Mouse (Mus musculus) embryonic facial prominence, embryonic 15.5 days (tissue): Measurements from ENCODE around the gene Pds5b. TPM values are rescaled to one million over a fixed set of nuclear protein-coding genes. Genes with fewer than 3 reads are reported as not detected.

Experiments
- ATAC-seq: fragments of 200-750 bp; cut with Nextera tagmentation; 2 replicates; pipeline ENCODE4 v1.8.0; 2017; ENCODE audit warnings: low read depth, moderate TSS enrichment; ENCODE audit not compliant: insufficient number of reproducible peaks, low FRiP score, low TSS enrichment
- H3K27ac ChIP-seq: fragments of 300-500 bp; sonication (generic); replicated peaks from 2 replicates; pipeline ENCODE4 v1.5.1; 2015; ENCODE audit warnings: mild to moderate bottlenecking, inconsistent platforms
- H3K27me3 ChIP-seq: fragments of 300-500 bp; sonication (generic); 2 replicates; pipeline ENCODE4 v1.6.1; 2015; ENCODE audit warnings: inconsistent platforms
- H3K36me3 ChIP-seq: fragments of 300-500 bp; sonication (generic); 2 replicates; pipeline ENCODE4 v1.6.1; 2015; ENCODE audit warnings: mild to moderate bottlenecking, inconsistent platforms
- H3K4me1 ChIP-seq: fragments of 300-500 bp; sonication (generic); 2 replicates; pipeline ENCODE4 v1.6.1; 2015; ENCODE audit warnings: inconsistent platforms
- H3K4me2 ChIP-seq: fragments of 300-500 bp; sonication (generic); replicated peaks from 2 replicates; pipeline ENCODE4 v1.6.1; 2015; ENCODE audit warnings: mild to moderate bottlenecking, inconsistent platforms
- H3K4me3 ChIP-seq: fragments of 300-500 bp; sonication (generic); replicated peaks from 2 replicates; pipeline ENCODE4 v1.5.1; 2015; ENCODE audit warnings: mild to moderate bottlenecking, inconsistent platforms
- H3K9ac ChIP-seq: fragments of 300-500 bp; sonication (generic); 2 replicates; pipeline ENCODE4 v1.6.1; 2015; ENCODE audit warnings: inconsistent platforms
- H3K9me3 ChIP-seq: fragments of 300-500 bp; sonication (generic); replicated peaks from 2 replicates; pipeline ENCODE4 v1.6.1; 2016; ENCODE audit warnings: inconsistent platforms
- WGBS: fragments of 180-500 bp; shearing (Covaris S2); methylation state at CpG from one replicate; pipeline ENCODE4 v1.1.7; 2015; 5-methylcytosine and 5-hydroxymethylcytosine counted together
- polyA plus RNA-seq: library from polyadenylated mRNA; unstranded; fragments of >200 nt; fragmentation: Nextera tagmentation; extraction: Ambion mirVana; gene quantifications from 2 replicates; pipeline ENCODE4 v1.2.1, GENCODE M21; 2015

The Pds5b gene
- polyA plus RNA-seq, 1 experiment from 2014 or later, result 25.6 TPM

DNA sequence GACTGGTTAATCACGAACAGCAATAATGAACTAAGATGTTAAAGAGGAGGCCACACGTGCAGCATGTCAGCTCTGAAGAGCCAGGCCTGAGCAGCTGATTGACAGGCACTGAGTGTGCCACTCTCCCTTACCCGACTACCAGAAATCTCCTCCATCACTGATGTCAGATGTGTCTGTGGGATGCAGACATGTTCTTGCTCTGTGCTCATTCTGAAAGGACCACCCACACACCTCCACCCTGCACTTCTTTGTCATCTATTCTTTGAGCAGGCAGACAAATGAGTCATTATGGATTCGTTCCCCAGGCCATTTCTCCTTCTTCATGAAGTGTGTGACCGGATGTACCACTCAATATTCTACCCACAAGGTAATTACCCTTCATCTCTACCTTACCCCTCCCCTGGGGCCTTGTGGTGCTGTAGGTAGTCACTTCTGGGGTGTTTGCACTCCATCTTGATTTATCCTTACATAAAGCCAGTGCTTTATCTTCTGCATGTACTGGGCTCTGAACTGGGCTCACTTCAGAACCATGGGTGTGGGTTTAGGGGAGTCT is 186.2 kb downstream of the Pds5b start:
- no peak overlapping the region for H3K9ac ChIP-seq
- no peak overlapping the region for H3K4me2 ChIP-seq
- 49% methylated on average over 5 of the region's 5 CpGs for WGBS
- H3K4me1 ChIP-seq, result no peaks in the 10 kb centered on the region
- H3K27ac ChIP-seq, result no peak overlapping the region
- no peaks in the 10 kb centered on the region for H3K27me3 ChIP-seq
- H3K4me3 ChIP-seq, result no peak overlapping the region
- no peak for ATAC-seq
- H3K36me3 ChIP-seq, result no peaks in the 10 kb centered on the region
- H3K9me3 ChIP-seq, result no peaks in the 10 kb centered on the region

Other genes with a start within 250 kb of the Pds5b start
- gene Zar1l, start 155.6 kb upstream of the Pds5b start, polyA plus RNA-seq, result not detected in 2 replicates
- 18.0 and 20.3 TPM in 2 replicates for gene Brca2, start 151.1 kb upstream of the Pds5b start, polyA plus RNA-seq
- 7.0 and 8.6 TPM in 2 replicates for gene N4bp2l1, start 76.6 kb upstream of the Pds5b start, polyA plus RNA-seq
- gene N4bp2l2, start 7.6 kb upstream of the Pds5b start, polyA plus RNA-seq, result 41.0 and 41.4 TPM in 2 replicates